Mouse (Mus musculus): Measurements from ENCODE around the gene Olfr689.

DNA sequence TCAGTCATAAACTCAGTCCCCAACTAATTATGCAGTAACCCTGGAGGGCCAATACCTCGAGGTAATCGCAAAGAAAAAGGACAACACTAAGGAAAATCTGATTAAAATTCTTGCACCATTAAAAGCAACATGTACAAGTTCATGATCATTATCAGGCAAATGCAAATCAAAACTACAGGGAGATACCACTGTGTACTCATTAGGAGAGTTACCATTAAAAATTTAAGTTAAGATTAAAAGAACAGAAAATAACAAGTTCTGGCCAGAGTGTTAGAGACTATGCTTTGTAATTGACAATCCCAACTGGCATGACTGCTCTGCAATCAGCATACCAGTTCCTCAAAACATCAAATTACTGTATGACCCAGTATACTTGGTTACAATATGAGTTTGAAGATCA is 31.8 kb downstream of the Olfr689 start:
- TF ChIP-seq CTCF (conservative IDR thresholded peaks at IDR 0.05; ENCODE audit: low read length) (no peak), NANOG (IDR thresholded peaks at IDR 0.05; ENCODE audit: borderline replicate concordance, low read length) (no peak), POU5F1 (IDR thresholded peaks at IDR 0.05; ENCODE audit: borderline replicate concordance, low read length) (no peak)
